Mouse (Mus musculus) midbrain, embryonic 12.5 days (tissue): ENCODE data around the gene Rbbp7. TPM values are rescaled to one million over a fixed set of nuclear protein-coding genes. Genes with fewer than 3 reads are reported as not detected.
A peak's percentile ranks its signal among the peaks of the same experiment; 100 is the strongest.

ENCODE experiments used
- ATAC-seq: fragments of 200-750 bp; cut with Nextera tagmentation; 2 replicates; pipeline ENCODE4 v1.8.0; 2017; ENCODE audit warnings: low read depth, moderate TSS enrichment, moderate library complexity; ENCODE audit not compliant: low FRiP score
- H3K27ac ChIP-seq: fragments of 300-500 bp; sonication (generic); replicated peaks from 2 replicates; pipeline ENCODE4 v1.5.1; 2016; ENCODE audit warnings: mild to moderate bottlenecking
- H3K27me3 ChIP-seq: fragments of 300-500 bp; sonication (generic); 2 replicates; pipeline ENCODE4 v1.6.1; 2016; ENCODE audit warnings: mild to moderate bottlenecking
- H3K36me3 ChIP-seq: fragments of 300-500 bp; sonication (generic); 2 replicates; pipeline ENCODE4 v1.6.1; 2016
- H3K4me1 ChIP-seq: fragments of 300-500 bp; sonication (generic); 2 replicates; pipeline ENCODE4 v1.6.1; 2016
- H3K4me2 ChIP-seq: fragments of 300-500 bp; sonication (generic); replicated peaks from 2 replicates; pipeline ENCODE4 v1.6.1; 2016; ENCODE audit warnings: mild to moderate bottlenecking, moderate library complexity
- H3K4me3 ChIP-seq: fragments of 300-500 bp; sonication (generic); 2 replicates; pipeline ENCODE4 v1.5.1; 2016; ENCODE audit warnings: mild to moderate bottlenecking
- H3K9ac ChIP-seq: fragments of 300-500 bp; sonication (generic); replicated peaks from 2 replicates; pipeline ENCODE4 v1.6.1; 2016; ENCODE audit warnings: mild to moderate bottlenecking, moderate library complexity
- H3K9me3 ChIP-seq: fragments of 300-500 bp; sonication (generic); 2 replicates; pipeline ENCODE4 v1.6.1; 2016; ENCODE audit warnings: mild to moderate bottlenecking
- WGBS: fragments of 180-500 bp; shearing (Covaris S2); methylation state at CpG from one replicate; pipeline ENCODE4 v1.1.7; 2016; 5-methylcytosine and 5-hydroxymethylcytosine counted together
- polyA plus RNA-seq: library from polyadenylated mRNA; unstranded; fragments of >200 nt; fragmentation: Nextera tagmentation; extraction: Ambion mirVana; gene quantifications from 2 replicates; pipeline ENCODE4 v1.2.1, GENCODE M21; 2016

Rbbp7 gene
- polyA plus RNA-seq, result 272 and 288 TPM in 2 replicates

GRCm38 (mm10) chrX:162760115-162760942 lies at the start of gene Rbbp7:
Gene Rbbp7 (plus strand): TSS chrX:162760402.
- Histone ChIP-seq H3K27ac (peak within 1 kb of the TSS; percentile 90), H3K4me1 (peaks cover 9% of the 10 kb centered on the region; the same call in 1 of the 2 replicates), H3K9me3 (no peaks in the 10 kb centered on the region), H3K4me3 (peak within 1 kb of the TSS; percentile 66), H3K27me3 (peaks cover 3% of the 10 kb centered on the region; the same call in 1 of the 2 replicates), H3K4me2 (peak within 1 kb of the TSS; percentile 57), H3K36me3 (0 out of 2 replicates have a peak, but pooled peaks cover 3% of the 10 kb centered on the region), H3K9ac (peak within 1 kb of the TSS; percentile 73)
- WGBS, result 16% methylated on average over 62 of the region's 100 CpGs
- peak; percentile 99 for ATAC-seq

- Histone ChIP-seq H3K36me3 (no peaks in the 10 kb centered on the region), H3K27ac (no peak overlapping the region), H3K9me3 (no peaks in the 10 kb centered on the region), H3K4me2 (no peak overlapping the region), H3K4me1 (no peaks in the 10 kb centered on the region), H3K9ac (no peak overlapping the region), H3K4me3 (no peak overlapping the region), H3K27me3 (0 out of 2 replicates have a peak, but pooled peaks cover 3% of the 10 kb centered on the region)
- WGBS, result 35% methylated on average over 5 of the region's 5 CpGs
- no peak for ATAC-seq
These were observed 42.4 kb upstream of the Rbbp7 start for GRCm38 (mm10) chrX:162717837-162718236.

- 36% methylated on average over 2 of the region's 2 CpGs for WGBS
- H3K27ac ChIP-seq, result no peak overlapping the region
- no peak for ATAC-seq
These were observed 40.6 kb upstream of the Rbbp7 start for GRCm38 (mm10) chrX:162719615-162720014.

GRCm38 (mm10) chrX:162727367-162727777 lies 32.8 kb upstream of the Rbbp7 start:
- peak overlapping the region; percentile 9; the same call in 1 of the 2 replicates for H3K4me2 ChIP-seq
- WGBS, result 19% methylated on average over 13 of the region's 13 CpGs
- H3K27me3 ChIP-seq, result 0 out of 2 replicates have a peak, but pooled peaks cover 2% of the 10 kb centered on the region
- H3K36me3 ChIP-seq, result no peaks in the 10 kb centered on the region
- no peak overlapping the region for H3K9ac ChIP-seq
- ATAC-seq, result peak; percentile 73
- peaks cover 5% of the 10 kb centered on the region; the same call in 1 of the 2 replicates for H3K4me1 ChIP-seq
- H3K4me3 ChIP-seq, result no peak overlapping the region
- H3K9me3 ChIP-seq, result no peaks in the 10 kb centered on the region
- H3K27ac ChIP-seq, result no peak overlapping the region

More at GRCm38 (mm10) chrX:162719615-162720014, 40.6 kb upstream of the Rbbp7 start:
- H3K4me2 ChIP-seq, result no peak overlapping the region
- H3K27me3 ChIP-seq, result 0 out of 2 replicates have a peak, but pooled peaks cover 3% of the 10 kb centered on the region
- H3K9ac ChIP-seq, result no peak overlapping the region
- no peaks in the 10 kb centered on the region for H3K36me3 ChIP-seq
- H3K9me3 ChIP-seq, result no peaks in the 10 kb centered on the region
- no peaks in the 10 kb centered on the region for H3K4me1 ChIP-seq
- H3K4me3 ChIP-seq, result no peak overlapping the region

- Histone ChIP-seq H3K9ac (no peak overlapping the region), H3K4me1 (peaks cover 5% of the 10 kb centered on the region; the same call in 1 of the 2 replicates), H3K27ac (no peak overlapping the region), H3K27me3 (no peaks in the 10 kb centered on the region), H3K9me3 (no peaks in the 10 kb centered on the region), H3K36me3 (no peaks in the 10 kb centered on the region), H3K4me2 (peak overlapping the region; percentile 9; the same call in 1 of the 2 replicates), H3K4me3 (no peak overlapping the region)
- 24% methylated on average over 9 of the region's 9 CpGs for WGBS
- ATAC-seq, result 0 out of 2 replicates have a peak, but pooled peaks have one; percentile 9
These were observed 32.4 kb upstream of the Rbbp7 start for GRCm38 (mm10) chrX:162727795-162728194.

- H3K4me1 ChIP-seq, result peaks cover 5% of the 10 kb centered on the region; the same call in 1 of the 2 replicates
- H3K27ac ChIP-seq, result no peak overlapping the region
- H3K4me2 ChIP-seq, result no peak overlapping the region
- no peaks in the 10 kb centered on the region for H3K27me3 ChIP-seq
- ATAC-seq, result no peak
- 17% methylated on average over 7 of the region's 7 CpGs for WGBS
- no peaks in the 10 kb centered on the region for H3K36me3 ChIP-seq
- H3K9me3 ChIP-seq, result no peaks in the 10 kb centered on the region
- H3K9ac ChIP-seq, result no peak overlapping the region
- H3K4me3 ChIP-seq, result no peak overlapping the region
These were observed 32.0 kb upstream of the Rbbp7 start for GRCm38 (mm10) chrX:162728228-162728627.

- ATAC-seq, result no peak
- H3K27me3 ChIP-seq, result no peaks in the 10 kb centered on the region
- peaks cover 5% of the 10 kb centered on the region; the same call in 1 of the 2 replicates for H3K4me1 ChIP-seq
- H3K4me2 ChIP-seq, result no peak overlapping the region
- WGBS, result 88% methylated on average over 4 of the region's 4 CpGs
- H3K4me3 ChIP-seq, result no peak overlapping the region
- H3K27ac ChIP-seq, result no peak overlapping the region
- H3K9ac ChIP-seq, result no peak overlapping the region
- no peaks in the 10 kb centered on the region for H3K36me3 ChIP-seq
- H3K9me3 ChIP-seq, result no peaks in the 10 kb centered on the region
These were observed 30.2 kb upstream of the Rbbp7 start for GRCm38 (mm10) chrX:162730031-162730430.

- Histone ChIP-seq H3K27ac (peak overlapping the region; percentile 56), H3K4me2 (peak overlapping the region; percentile 54), H3K9me3 (no peaks in the 10 kb centered on the region), H3K36me3 (no peaks in the 10 kb centered on the region), H3K4me1 (no peaks in the 10 kb centered on the region), H3K27me3 (no peaks in the 10 kb centered on the region), H3K4me3 (peak overlapping the region; percentile 44), H3K9ac (peak overlapping the region; percentile 43; the same call in 1 of the 2 replicates)
- ATAC-seq, result peak; percentile 84
- WGBS, result 27% methylated on average over 25 of the region's 25 CpGs
These were observed 24.9 kb upstream of the Rbbp7 start for GRCm38 (mm10) chrX:162734997-162735929.

GRCm38 (mm10) chrX:162736140-162736659 lies 24.0 kb upstream of the Rbbp7 start:
- WGBS, result 58% methylated on average over 9 of the region's 9 CpGs
- Histone ChIP-seq H3K4me1 (no peaks in the 10 kb centered on the region), H3K36me3 (no peaks in the 10 kb centered on the region), H3K9me3 (no peaks in the 10 kb centered on the region), H3K27ac (no peak overlapping the region), H3K27me3 (no peaks in the 10 kb centered on the region), H3K4me2 (peak overlapping the region; percentile 54), H3K9ac (no peak overlapping the region), H3K4me3 (peak overlapping the region; percentile 44; the same call in 1 of the 2 replicates)
- ATAC-seq, result peak; percentile 59; the same call in 1 of the 2 replicates

- ATAC-seq, result no peak
- Histone ChIP-seq H3K9ac (no peak overlapping the region), H3K27me3 (peaks cover 20% of the 10 kb centered on the region), H3K36me3 (no peaks in the 10 kb centered on the region), H3K4me2 (no peak overlapping the region), H3K27ac (no peak overlapping the region), H3K9me3 (no peaks in the 10 kb centered on the region), H3K4me3 (no peak overlapping the region), H3K4me1 (no peaks in the 10 kb centered on the region)
- WGBS, result 61% methylated on average over 9 of the region's 9 CpGs
These were observed 11.3 kb upstream of the Rbbp7 start for GRCm38 (mm10) chrX:162748696-162749420.

- Histone ChIP-seq H3K27ac (no peak overlapping the region), H3K9me3 (no peaks in the 10 kb centered on the region), H3K4me1 (no peaks in the 10 kb centered on the region), H3K4me3 (no peak overlapping the region), H3K36me3 (no peaks in the 10 kb centered on the region), H3K27me3 (peaks cover 20% of the 10 kb centered on the region), H3K4me2 (no peak overlapping the region), H3K9ac (no peak overlapping the region)
- no peak for ATAC-seq
- 90% methylated on average over 2 of the region's 2 CpGs for WGBS
These were observed 7.8 kb upstream of the Rbbp7 start for GRCm38 (mm10) chrX:162752418-162752817.
